Mouse (Mus musculus) neural tube, embryonic 14.5 days (tissue): ENCODE measurements around the gene Gmip. TPM values are rescaled to one million over a fixed set of nuclear protein-coding genes. Genes with fewer than 3 reads are reported as not detected.

ENCODE experiments used
- ATAC-seq: fragments of 200-750 bp; cut with Nextera tagmentation; 2 replicates; pipeline ENCODE4 v1.8.0; 2017; ENCODE audit warnings: low read depth, mild to moderate bottlenecking, moderate TSS enrichment, moderate library complexity
- H3K27ac ChIP-seq: fragments of 300-500 bp; sonication (generic); 2 replicates; pipeline ENCODE4 v1.5.1; 2014; ENCODE audit warnings: low read depth, mild to moderate bottlenecking, control low read depth, low read length, moderate library complexity, mixed read lengths
- H3K27me3 ChIP-seq: fragments of 300-500 bp; sonication (generic); 2 replicates; pipeline ENCODE4 v1.6.1; 2014; ENCODE audit warnings: low read length; ENCODE audit not compliant: control insufficient read depth, insufficient read depth
- H3K36me3 ChIP-seq: fragments of 300-500 bp; sonication (generic); 2 replicates; pipeline ENCODE4 v1.6.1; 2014; ENCODE audit warnings: low read length, mixed read lengths; ENCODE audit not compliant: control insufficient read depth, insufficient read depth
- H3K4me1 ChIP-seq: fragments of 300-500 bp; sonication (generic); 2 replicates; pipeline ENCODE4 v1.6.1; 2014; ENCODE audit warnings: low read length; ENCODE audit not compliant: control insufficient read depth, insufficient read depth
- H3K4me2 ChIP-seq: fragments of 300-500 bp; sonication (generic); 2 replicates; pipeline ENCODE4 v1.6.1; 2014; ENCODE audit warnings: mild to moderate bottlenecking, low read depth, low read length, control low read depth
- H3K4me3 ChIP-seq: fragments of 300-500 bp; sonication (generic); 2 replicates; pipeline ENCODE4 v1.5.1; 2014; ENCODE audit warnings: low read depth, low read length, control low read depth, mixed read lengths
- H3K9ac ChIP-seq: fragments of 300-500 bp; sonication (generic); replicated peaks from 2 replicates; pipeline ENCODE4 v1.6.1; 2014; ENCODE audit warnings: low read depth, mild to moderate bottlenecking, control low read depth, low read length, mixed read lengths
- H3K9me3 ChIP-seq: fragments of 300-500 bp; sonication (generic); 2 replicates; pipeline ENCODE4 v1.6.1; 2016; ENCODE audit warnings: low read length; ENCODE audit not compliant: control insufficient read depth
- WGBS: fragments of 180-500 bp; shearing (Covaris S2); extraction: QIAGEN DNeasy Blood & Tissue Kit; methylation state at CpG from one replicate; pipeline ENCODE4 v1.1.7; 2014; 5-methylcytosine and 5-hydroxymethylcytosine counted together
- polyA plus RNA-seq: library from polyadenylated mRNA; unstranded; fragments of >200 nt; fragmentation: Nextera tagmentation; extraction: Ambion mirVana; gene quantifications from 2 replicates; pipeline ENCODE4 v1.2.1, GENCODE M21; 2014

The Gmip gene
- polyA plus RNA-seq, 1 experiment from 2014 or later, result 31.3 TPM

DNA sequence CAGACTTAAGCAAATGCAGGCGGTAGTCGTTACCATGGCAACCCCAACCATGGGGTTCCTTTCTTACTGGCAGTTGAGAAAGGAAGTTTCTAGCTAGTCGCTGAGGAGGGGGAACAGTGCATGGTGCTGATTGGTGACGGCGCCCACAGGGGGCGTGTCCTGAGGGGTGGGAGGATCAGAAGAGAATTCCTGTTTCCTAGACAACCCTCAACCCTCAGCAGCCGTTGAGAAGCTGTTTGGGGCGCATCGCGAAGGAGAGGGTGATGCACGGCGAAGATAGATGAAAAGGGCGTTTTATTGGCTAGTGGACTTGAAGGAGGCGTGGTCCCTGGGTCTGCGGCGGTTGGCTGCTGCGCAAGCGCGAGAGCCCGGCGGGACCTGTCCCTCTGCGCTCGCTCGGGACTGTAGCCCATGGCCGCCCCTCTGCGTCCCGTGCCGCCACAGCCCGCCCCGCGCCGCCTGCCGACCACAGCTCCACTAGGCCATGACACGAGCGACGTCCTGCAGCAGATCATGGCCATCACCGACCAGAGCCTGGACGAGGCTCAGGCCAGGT lies 23.9 kb downstream of the Gmip start, which contains the start of gene Pbx4:
Pbx4 (plus strand) TSS at position 194 of the 556 bp plus-strand sequence.
- no peaks in the 10 kb centered on the region for H3K27me3 ChIP-seq
- no peaks in the 10 kb centered on the region for H3K9me3 ChIP-seq
- peak within 1 kb of the TSS; percentile 75 for H3K4me2 ChIP-seq
- H3K27ac ChIP-seq, result peak within 1 kb of the TSS; percentile 85
- H3K9ac ChIP-seq, result peak within 1 kb of the TSS; percentile 75
- H3K36me3 ChIP-seq, result no peaks in the 10 kb centered on the region
- under 1% methylated on average over 37 of the region's 38 CpGs for WGBS
- no peaks in the 10 kb centered on the region for H3K4me1 ChIP-seq
- peak; percentile 98 for ATAC-seq
- H3K4me3 ChIP-seq, result peak within 1 kb of the TSS; percentile 70

GRCm38 (mm10) chr8:69837057-69837682 lies 28.7 kb downstream of the Gmip start:
- no peak overlapping the region for H3K4me3 ChIP-seq
- no peaks in the 10 kb centered on the region for H3K36me3 ChIP-seq
- no peaks in the 10 kb centered on the region for H3K9me3 ChIP-seq
- no peaks in the 10 kb centered on the region for H3K27me3 ChIP-seq
- H3K4me1 ChIP-seq, result no peaks in the 10 kb centered on the region
- ATAC-seq, result no peak
- H3K4me2 ChIP-seq, result no peak overlapping the region
- 83% methylated on average over 8 of the region's 8 CpGs for whole genome bisulfite sequencing
- H3K9ac ChIP-seq, result no peak overlapping the region
- H3K27ac ChIP-seq, result no peak overlapping the region

DNA sequence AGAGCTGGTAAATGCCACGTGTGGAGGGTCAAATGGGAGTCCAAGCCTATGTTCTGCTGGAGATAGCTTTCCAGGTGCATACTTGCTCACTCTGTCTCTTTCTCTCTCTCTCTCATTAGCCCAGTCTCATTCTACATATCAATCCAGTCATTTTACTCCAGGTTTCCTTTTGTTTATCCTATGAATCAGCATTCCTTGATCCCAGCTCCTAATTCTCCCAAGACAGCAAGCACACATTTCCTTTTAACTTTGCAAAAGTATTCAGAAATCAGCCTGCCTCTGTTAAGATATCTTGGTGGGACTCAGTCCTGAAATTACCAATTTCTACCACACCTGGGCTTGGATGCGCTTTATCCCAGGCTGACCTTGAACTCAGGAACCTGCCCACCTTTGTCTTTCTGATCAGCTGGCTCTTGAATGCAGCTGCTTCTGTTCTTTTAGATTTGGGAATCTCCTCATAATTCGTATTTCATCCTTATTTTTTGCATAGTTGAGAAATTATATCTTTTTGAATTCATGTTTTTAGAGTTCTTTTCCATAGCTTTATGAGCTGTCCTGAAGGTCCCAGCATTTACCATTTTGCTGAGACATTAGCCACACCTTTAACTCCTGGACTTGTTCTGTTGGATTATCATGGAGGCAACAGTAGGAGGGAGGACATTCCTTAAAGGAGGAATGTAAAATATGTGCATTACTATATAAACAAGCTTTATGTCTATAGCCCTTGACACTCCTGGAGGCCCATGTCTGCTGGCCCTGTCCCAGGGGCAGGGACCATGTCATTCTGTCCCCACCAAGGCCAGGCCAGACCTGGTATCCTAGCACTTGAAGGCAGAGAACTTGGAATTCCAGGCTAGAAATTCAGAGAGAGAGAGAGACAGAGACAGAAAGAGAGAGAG lies 38.9 kb downstream of the Gmip start:
- H3K4me2 ChIP-seq, result no peak overlapping the region
- ATAC-seq, result no peak
- 85% methylated on average over 3 of the region's 3 CpGs for WGBS

GRCm38 (mm10) chr8:69848951-69849350 lies 40.5 kb downstream of the Gmip start:
- Histone ChIP-seq H3K4me1 (no peaks in the 10 kb centered on the region), H3K27ac (no peak overlapping the region), H3K27me3 (no peaks in the 10 kb centered on the region), H3K4me3 (no peak overlapping the region), H3K9me3 (no peaks in the 10 kb centered on the region), H3K9ac (no peak overlapping the region), H3K36me3 (no peaks in the 10 kb centered on the region), H3K4me2 (no peak overlapping the region)
- no peak for ATAC-seq
- 95% methylated on average over 8 of the region's 8 CpGs for WGBS

More for the DNA sequence above, 38.9 kb downstream of the Gmip start:
- no peaks in the 10 kb centered on the region for H3K27me3 ChIP-seq
- H3K9ac ChIP-seq, result no peak overlapping the region
- H3K4me3 ChIP-seq, result no peak overlapping the region
- H3K4me1 ChIP-seq, result no peaks in the 10 kb centered on the region
- H3K27ac ChIP-seq, result no peak overlapping the region
- no peaks in the 10 kb centered on the region for H3K36me3 ChIP-seq
- no peaks in the 10 kb centered on the region for H3K9me3 ChIP-seq

- no peak overlapping the region for H3K27ac ChIP-seq
- H3K4me3 ChIP-seq, result no peak overlapping the region
- no peaks in the 10 kb centered on the region for H3K27me3 ChIP-seq
- H3K9ac ChIP-seq, result no peak overlapping the region
- H3K4me1 ChIP-seq, result no peaks in the 10 kb centered on the region
- 53% methylated on average over 3 of the region's 3 CpGs for WGBS
- H3K36me3 ChIP-seq, result no peaks in the 10 kb centered on the region
- ATAC-seq, result no peak; the same call in 1 of the 2 replicates
- H3K9me3 ChIP-seq, result no peaks in the 10 kb centered on the region
- no peak overlapping the region for H3K4me2 ChIP-seq
These were observed 41.4 kb downstream of the Gmip start for GRCm38 (mm10) chr8:69849899-69850298.

GRCm38 (mm10) chr8:69850926-69851506 lies 42.5 kb downstream of the Gmip start:
- H3K4me2 ChIP-seq, result no peak overlapping the region
- no peaks in the 10 kb centered on the region for H3K27me3 ChIP-seq
- 85% methylated on average over 7 of the region's 7 CpGs for WGBS
- no peak overlapping the region for H3K9ac ChIP-seq
- H3K36me3 ChIP-seq, result no peaks in the 10 kb centered on the region; the same call in 1 of the 2 replicates
- H3K9me3 ChIP-seq, result no peaks in the 10 kb centered on the region
- no peak overlapping the region for H3K4me3 ChIP-seq
- ATAC-seq, result no peak
- H3K27ac ChIP-seq, result no peak overlapping the region
- H3K4me1 ChIP-seq, result no peaks in the 10 kb centered on the region

DNA sequence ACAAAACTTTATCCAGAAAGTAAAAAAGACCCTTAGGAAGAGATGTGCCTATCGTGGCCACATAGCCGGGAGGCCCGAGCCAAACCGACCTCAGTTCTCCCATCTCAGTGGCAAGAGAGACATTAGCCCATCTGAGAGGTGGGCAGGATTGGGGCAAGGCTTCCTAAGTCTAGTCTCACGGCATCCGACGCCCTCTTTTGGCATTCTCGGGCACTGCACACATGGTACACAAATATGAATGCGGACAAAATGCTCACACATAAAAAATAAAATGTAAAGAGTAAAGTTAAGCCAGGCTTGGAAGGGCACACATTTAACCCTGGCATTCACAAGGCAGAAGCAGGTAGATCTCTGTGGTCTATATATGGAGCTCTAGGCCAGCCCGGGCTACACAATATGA lies 45.4 kb downstream of the Gmip start:
- H3K9ac ChIP-seq, result no peak overlapping the region
- WGBS, result 93% methylated on average over 10 of the region's 10 CpGs
- no peaks in the 10 kb centered on the region; the same call in 1 of the 2 replicates for H3K36me3 ChIP-seq
- ATAC-seq, result no peak
- no peak overlapping the region for H3K4me3 ChIP-seq
- H3K27ac ChIP-seq, result no peak overlapping the region
- H3K27me3 ChIP-seq, result no peaks in the 10 kb centered on the region
- H3K4me2 ChIP-seq, result no peak overlapping the region
- H3K9me3 ChIP-seq, result no peaks in the 10 kb centered on the region
- H3K4me1 ChIP-seq, result no peaks in the 10 kb centered on the region

- 59% methylated on average over 4 of the region's 4 CpGs for WGBS
- Histone ChIP-seq H3K9me3 (no peaks in the 10 kb centered on the region), H3K4me1 (no peaks in the 10 kb centered on the region), H3K27me3 (no peaks in the 10 kb centered on the region), H3K4me2 (no peak overlapping the region), H3K36me3 (peaks cover 11% of the 10 kb centered on the region), H3K9ac (no peak overlapping the region), H3K4me3 (no peak overlapping the region), H3K27ac (no peak overlapping the region)
- ATAC-seq, result no peak
These were observed 52.3 kb downstream of the Gmip start for GRCm38 (mm10) chr8:69860807-69861206.
